Mouse (Mus musculus) olfactory bulb, adult 2 months (tissue): ENCODE measurements at regions not wholly inside any gene's neighbourhood (a gene's known extent, or its start where the extent isn't known, plus 50 kb on each side); places are given as distances from the start of the nearest gene placed in this dataset.

Experiments
- CTCF ChIP-seq: fragments of 200-500 bp; IDR thresholded peaks from 2 replicates; pipeline ENCODE4 v1.5.1; 2012; ENCODE audit warnings: low read depth, mild to moderate bottlenecking, low read length, moderate library complexity; ENCODE audit not compliant: insufficient read depth
- POLR2A ChIP-seq: fragments of 200-500 bp; IDR thresholded peaks from 2 replicates; pipeline ENCODE4 v1.6.1; 2012; ENCODE audit warnings: mild to moderate bottlenecking, low read depth, low read length, moderate library complexity; ENCODE audit not compliant: insufficient read depth

GRCm38 (mm10) chr7:36268966-36269365, 429.0 kb upstream of the Tshz3 start:
- TF ChIP-seq POLR2A (no peak), CTCF (no peak)
